Mouse (Mus musculus) ovary, postnatal 36 days (tissue): ENCODE data around the gene Snx10.
"Not testable (repeated sequence)": the region's sequence is repeated elsewhere in the genome, so short reads cannot be mapped to it uniquely, and the experiment has no call there.

Source experiments
- DNase-seq: peaks from one replicate; pipeline ENCODE4 v3.0.0; 2022; ENCODE audit warnings: low spot score, mixed read lengths

The Snx10 gene

DNA sequence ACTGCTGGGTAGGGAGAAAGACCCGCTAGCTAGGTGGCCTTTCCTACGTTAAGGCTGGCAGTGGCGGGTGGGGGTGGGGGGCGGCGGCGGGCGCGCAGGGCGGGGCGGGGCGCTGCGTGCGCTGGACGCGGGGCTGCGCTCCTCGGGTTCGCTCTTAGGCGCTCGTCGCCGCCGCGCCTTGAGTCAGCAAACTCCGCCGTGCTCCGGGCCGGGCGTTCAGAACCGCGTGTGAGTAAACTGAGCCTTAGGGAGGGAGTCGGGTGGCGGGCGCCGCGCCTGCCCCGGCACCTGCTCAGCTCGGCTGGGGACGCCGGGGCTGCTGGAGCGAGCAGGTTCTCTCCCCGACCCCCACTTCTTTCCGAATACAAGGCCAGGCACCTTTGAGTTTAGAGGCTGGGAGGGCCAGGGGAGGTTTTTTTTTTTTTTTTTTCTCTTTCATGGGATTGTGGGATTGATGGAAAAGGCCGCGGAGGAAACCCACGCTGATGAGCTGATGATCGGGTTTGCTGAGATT lies at the start of gene Snx10:
TSS of gene Snx10 (plus strand) at position 95 of the 514 bp plus-strand sequence.
- DNase-seq = peak; percentile 60

DNA sequence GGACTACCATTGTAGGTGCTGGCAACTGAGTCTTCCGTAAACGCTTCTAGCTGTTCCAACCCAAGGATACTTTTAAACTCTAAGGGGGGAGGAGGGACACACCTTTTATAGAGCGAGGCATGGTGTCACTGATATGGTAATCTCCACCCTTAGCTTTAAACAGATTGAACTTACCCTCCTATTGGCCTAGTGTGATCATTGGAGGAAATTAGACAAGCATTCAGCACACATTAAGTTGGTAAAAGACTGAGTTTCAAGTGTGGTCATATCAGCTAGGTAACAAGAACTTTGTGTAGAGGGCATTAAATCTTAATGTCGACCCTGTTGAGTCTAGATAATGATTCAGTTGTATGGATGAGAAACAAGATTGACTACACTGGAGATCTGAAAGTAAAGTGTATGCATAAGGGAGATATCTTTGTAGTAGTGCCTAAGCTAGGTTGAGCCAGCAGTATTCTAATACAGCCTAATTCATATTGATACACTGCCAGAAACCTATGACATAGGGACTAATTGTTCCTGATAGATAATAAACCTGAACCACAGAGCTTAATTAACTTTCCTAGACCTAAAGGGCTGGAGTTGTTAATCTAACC lies 44.5 kb upstream of the Snx10 start:
- no peak for DNase-seq

DNA sequence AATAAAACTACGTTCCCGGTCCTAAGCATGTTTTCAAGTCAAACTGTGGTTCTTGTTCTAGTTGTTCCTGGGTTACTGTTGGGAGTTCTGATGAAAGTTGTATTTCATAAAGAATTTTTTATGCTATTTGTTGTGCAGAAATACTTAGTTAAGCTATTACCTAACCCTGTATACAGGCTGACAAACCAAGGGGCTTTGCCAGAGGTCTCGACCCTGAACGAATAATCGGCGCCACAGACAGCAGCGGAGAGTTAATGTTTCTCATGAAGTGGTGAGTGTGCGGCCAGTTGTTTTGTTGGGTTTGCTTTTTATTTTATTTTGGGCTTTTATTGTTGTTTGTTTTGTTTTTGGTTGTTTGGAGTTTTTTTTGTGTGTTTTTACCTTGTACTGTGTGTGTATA lies 42.2 kb upstream of the Snx10 start:
- DNase-seq = no peak

DNA sequence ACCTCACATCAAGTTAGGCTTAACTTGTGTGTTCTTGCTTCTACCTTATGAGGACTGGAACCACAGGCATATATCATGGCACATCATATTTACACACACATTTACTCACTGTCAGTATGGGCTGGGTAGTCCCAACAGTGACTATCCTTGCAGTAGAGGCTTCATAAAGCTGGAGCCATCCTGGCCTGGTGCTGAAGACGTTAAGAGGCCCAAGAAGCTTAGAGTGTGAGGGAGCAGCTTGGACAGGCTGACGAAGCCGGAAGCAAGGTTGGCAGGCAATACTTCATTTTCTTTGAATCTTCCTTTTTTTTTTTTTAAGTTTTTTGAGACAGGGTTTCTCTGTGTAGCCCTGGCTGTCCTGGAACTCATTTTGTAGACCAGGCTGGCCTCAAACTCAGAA lies 39.8 kb upstream of the Snx10 start:
- no peak for DNase-seq

- DNase-seq = not testable (repeated sequence)
Measured at GRCm38 (mm10) chr6:51484556-51484955, 39.1 kb upstream of the Snx10 start.

- DNase-seq = no peak
Measured at GRCm38 (mm10) chr6:51485646-51486045, 38.1 kb upstream of the Snx10 start.

DNA sequence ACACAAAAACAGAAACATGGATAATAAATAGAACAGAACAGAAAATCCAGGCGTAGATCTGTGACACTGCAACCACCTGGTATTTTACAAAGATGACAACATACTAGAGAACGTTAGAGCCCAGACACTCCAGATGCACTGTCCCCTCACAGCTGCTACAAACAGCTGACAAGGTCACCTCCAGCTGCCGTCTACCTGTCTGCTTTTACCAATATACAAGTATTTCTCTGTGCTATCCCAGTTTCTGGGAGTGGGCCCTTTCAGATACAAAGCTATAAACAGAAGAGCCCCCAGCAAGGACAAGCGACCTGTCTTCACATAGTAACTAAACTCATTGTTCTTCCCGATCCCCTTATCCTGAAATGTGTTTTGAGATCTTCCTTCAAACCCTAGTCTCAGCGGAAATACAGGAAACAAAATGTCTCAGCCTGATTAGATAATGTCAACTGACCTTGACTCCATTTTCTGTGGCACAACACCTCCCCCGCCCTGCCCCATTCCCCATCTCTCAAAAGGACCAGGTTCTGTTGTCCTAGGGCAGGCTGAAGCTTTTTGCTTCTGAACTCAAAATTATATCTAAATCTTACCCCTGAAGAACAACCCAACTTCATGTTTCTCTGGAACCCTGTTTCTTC lies 37.5 kb upstream of the Snx10 start:
- no peak for DNase-seq

- DNase-seq = no peak
Measured at GRCm38 (mm10) chr6:51486731-51487130, 37.0 kb upstream of the Snx10 start.

DNA sequence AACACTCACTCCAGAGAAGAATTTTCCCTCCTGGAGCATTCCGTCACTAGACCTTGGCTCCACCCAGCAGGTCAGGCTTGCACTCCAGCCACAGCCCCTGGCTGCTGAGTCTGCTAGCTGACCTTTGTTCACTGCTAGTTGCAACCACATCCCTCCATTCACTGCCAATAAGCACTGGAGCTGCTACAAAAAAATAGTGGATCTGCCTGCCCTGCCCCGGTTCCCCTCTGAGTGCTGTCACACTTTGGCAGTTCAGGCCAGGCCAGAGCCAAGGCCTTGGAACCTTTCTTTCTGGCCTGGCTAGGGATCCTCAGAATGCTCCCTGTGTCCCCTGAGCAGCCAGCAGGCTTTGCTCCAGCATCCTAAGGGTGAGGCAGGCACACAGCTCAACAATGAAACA lies 33.9 kb upstream of the Snx10 start:
- DNase-seq = peak; percentile 35

DNA sequence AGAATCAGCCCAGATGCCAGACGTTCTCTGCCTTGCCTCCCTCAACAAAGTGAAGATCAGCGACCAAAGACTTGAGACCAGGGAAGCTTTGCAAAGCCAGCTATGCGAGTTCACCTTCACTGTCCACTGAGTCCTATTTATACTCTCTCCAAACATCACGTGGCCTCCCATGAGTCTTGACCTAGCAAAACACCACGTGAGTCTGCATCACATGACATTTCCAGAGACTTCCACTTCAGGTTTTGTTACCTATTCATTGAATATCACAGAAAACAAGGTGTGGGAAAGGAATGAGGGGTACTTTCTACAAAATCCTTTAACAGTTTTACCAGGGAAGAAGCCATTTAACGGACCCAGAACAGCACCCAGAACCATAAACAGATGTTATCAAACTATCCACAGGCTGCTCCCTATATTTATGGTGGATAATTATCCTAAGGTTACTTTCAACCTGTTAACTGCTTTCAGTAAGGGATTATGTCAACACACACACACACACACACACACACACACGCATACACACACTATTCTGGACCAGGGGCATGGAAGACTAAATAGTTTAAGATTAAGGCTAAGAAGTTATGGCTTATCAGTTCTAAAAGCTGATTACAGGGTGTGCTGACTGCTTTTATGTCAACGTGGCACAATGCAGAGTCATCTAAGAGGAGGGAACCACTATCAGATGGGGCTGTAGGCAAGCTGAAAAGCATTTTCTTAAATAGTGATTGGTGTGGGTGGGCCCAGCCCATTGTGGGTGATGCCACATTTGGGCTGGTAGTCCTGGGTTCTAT lies 26.2 kb upstream of the Snx10 start:
- DNase-seq = no peak

GRCm38 (mm10) chr6:51505671-51506070 lies 18.0 kb upstream of the Snx10 start:
- DNase-seq = no peak

DNA sequence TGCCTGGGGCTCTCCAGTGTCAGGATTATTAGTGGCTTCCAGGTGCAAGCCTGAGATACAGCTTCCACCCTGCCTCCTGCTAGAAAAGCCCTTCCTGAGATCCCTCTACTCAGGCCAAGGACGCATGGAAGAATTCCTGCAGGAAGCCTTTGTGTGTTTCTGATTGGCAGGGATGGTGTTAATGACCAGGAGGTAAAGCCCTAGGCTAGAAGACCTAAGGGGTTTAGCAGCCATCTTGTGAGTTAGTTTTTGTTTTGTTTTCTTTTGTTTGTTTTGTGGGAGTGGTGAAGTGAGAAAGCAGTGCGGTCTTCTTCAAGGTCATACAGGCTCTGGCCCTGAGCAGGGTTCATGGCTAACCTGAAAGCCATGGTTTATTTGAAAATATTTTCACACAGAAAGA lies 16.1 kb upstream of the Snx10 start:
- no peak for DNase-seq

- DNase-seq = peak; percentile 72
Measured at GRCm38 (mm10) chr6:51508750-51509648, 14.7 kb upstream of the Snx10 start.

- peak; percentile 36 for DNase-seq
Measured at GRCm38 (mm10) chr6:51510094-51510493, 13.6 kb upstream of the Snx10 start.

GRCm38 (mm10) chr6:51510946-51511345 lies 12.8 kb upstream of the Snx10 start:
- DNase-seq = no peak

DNA sequence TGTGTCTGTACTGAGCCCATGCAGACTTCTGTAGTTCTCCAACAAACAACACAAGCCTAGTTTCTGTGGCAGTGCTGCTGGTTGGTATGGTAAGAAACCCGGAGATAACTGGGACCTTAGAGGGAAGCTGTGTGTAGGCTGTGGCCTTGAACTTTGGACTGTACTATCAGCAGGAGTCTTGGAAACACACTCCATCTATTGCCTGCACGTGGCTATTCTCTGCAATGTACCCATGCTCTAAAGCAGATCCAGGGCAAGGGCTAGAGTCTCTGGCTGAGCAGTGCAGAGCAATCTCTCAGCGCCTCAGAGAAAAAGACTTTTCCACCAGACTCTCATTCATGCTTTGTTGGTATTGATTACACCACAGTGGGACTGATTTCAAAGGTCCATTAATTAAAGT lies 10.0 kb upstream of the Snx10 start:
- DNase-seq = no peak

GRCm38 (mm10) chr6:51514860-51515259 lies 8.8 kb upstream of the Snx10 start:
- DNase-seq = no peak

DNA sequence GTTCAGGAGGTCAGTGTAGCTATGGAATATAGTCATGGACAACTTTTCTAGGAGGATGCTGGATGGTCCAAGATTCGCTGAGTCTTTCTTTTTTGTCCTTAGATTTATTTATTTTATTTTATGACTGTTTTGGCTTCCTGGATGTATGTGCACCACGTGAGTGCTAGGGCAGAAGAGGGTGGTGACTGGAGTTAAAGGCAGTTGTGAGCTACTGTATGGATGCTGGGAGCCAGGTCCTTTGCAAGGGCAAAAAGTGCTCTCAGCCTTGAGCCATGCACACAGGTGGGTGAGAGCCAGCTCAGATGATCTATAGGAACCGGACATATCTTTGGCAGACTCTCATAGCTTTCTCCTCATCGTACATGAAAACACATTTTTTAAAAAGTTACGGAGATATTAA lies 391 bp upstream of the Snx10 start:
- DNase-seq = no peak

GRCm38 (mm10) chr6:51524321-51524931 lies 725 bp downstream of the Snx10 start:
- DNase-seq = no peak

- no peak for DNase-seq
Measured at GRCm38 (mm10) chr6:51525001-51525400, 1.3 kb downstream of the Snx10 start.

DNA sequence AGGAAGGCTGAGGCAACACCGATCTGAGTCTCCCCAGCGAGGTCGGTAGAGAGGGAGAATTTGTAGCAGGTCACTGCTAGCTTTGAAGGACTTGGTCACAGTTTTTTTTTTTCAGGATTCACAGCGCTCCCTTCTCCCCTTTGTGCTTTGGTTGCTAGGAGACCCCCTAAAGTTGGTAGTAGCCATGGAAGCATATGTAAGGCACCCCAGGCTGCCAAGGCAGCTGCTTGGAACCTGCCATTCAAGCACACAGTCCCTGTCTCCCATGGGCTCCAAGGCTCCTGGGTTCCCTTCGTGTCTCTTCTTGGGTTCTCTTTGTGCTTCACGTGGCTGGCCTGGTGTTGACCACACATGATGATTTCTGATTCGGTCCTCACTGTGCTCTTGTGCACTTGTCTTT lies 5.8 kb downstream of the Snx10 start:
- DNase-seq = no peak
